Mouse (Mus musculus) kidney, postnatal 4 days (tissue): ENCODE measurements around the gene Rhoa.
A peak's percentile ranks its signal among the peaks of the same experiment; 100 is the strongest.

Experiments used
- DNase-seq, 2 experiments: peaks; one replicate each; pipeline ENCODE4 v3.0.0; 2021; ENCODE audit warnings: mixed read lengths in 2 of 2

Gene Rhoa

DNA sequence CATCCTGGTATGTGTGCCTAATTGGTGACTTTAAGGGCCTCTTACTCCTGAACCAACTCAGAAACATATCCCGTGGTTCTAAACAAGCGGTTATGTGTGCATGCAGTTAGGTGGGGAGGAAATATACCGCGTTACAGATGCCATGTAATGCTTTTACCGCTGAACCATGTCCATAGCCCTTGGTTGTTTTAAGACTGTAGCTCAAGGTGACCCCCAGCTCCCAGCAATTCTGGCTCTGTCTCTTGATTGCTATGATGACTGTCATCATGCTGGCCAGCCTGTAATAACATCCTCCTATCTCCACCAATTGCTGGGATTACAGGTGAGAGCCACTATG is 35.2 kb downstream of the Rhoa start:
- no peak for DNase-seq

DNA sequence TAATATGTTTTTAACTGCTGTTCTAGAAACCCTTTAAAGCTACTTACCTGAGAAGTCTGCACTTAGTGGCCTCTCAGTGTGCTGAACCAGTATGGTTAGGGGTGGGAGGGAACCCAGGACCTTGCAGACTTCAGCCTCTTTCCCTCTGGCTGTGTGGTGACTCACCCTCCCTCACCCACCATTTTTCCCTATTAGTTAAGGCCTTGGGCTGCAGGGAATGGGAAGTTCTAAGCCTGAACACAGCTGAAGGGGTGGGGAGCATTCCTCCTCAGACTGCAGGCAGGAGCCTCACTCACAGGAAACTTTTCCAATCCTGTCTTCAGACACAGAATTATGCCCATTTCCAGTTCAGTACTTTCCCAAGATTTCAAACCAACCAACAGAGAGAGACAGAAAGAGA is 35.9 kb downstream of the Rhoa start:
- DNase-seq: no peak

DNA sequence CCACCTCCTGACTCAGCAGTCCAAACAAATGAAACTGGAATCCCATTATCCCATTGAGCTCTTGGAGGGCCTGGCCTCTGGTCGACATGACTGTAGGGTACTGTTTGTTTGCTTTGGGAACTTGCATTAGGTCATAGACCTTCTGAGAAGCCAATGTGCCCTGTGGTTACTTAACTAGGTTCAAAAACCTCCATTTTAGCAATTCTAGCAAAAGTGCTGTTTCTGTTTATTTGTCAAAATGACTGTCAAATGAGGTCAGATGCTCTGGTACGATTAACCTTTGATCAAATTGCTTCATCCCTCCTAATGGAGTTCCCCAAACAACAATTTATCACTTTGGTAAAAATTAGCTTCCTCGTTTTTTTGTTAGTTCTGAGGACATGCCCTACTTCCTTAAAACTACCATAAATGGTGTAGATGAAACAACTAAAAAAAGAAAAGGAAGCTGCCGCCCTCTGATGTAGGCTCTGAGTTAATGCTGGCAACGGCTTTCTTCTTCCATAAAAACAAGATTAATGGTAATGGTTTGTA is 36.4 kb downstream of the Rhoa start:
- DNase-seq: no peak

DNA sequence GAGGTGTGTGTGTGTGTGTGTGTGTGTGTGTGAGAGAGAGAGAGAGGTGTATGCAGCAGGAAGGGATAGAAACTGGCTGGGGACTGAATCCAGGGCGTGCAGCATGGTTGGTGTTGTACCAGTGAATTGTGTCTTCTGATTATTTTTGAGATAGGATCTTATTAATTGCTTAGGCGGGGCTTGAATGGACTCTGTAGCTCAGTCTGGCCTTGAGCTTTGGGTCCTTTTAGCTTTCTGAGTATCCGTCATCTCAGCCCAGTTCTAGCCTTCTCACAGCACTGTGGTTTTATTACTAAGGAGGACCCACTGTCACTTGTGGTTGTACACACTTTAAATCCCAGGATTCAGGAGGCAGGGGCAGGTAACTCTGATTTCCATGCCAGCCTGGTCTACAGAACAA is 37.4 kb downstream of the Rhoa start:
- no peak for DNase-seq

DNA sequence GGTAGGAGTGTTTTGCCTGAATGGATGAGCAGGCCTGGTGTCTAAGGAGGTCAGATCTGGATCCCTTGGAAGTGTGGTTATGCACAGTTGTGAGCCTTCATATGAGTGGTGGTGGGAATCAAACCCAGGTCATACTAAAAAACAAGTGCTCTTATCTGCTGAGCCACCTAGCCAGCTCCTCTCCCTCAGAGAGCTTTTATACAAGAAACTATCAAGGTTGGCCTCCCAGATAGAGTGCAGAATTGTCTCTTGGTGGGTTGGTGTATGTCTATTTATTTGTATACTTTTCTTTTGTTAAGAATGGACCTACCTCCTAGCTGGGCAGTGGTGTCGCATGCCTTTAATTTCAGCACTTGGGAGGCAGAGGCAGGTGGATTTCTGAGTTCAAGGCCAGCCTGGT is 37.9 kb downstream of the Rhoa start:
- no peak for DNase-seq

DNA sequence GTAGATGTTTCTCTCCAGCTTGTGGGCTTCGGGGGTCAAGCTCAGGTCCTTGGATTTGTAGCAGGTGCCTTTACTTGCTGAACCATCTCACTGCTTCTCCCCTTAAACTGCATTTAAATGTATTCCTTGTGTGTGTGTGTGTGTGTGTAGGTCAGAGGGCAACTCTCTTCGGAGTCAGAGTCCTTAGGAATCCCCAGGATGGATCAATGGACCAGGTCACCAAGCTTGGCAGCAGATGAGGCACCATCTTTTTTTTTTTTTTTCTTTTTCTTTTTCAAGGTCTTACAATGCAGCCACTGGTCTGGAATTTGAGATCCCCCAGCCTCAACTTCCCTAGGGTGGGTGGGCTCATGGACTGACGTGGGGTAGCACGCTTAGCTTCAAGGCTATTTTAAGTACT is 38.5 kb downstream of the Rhoa start:
- DNase-seq: no peak

DNA sequence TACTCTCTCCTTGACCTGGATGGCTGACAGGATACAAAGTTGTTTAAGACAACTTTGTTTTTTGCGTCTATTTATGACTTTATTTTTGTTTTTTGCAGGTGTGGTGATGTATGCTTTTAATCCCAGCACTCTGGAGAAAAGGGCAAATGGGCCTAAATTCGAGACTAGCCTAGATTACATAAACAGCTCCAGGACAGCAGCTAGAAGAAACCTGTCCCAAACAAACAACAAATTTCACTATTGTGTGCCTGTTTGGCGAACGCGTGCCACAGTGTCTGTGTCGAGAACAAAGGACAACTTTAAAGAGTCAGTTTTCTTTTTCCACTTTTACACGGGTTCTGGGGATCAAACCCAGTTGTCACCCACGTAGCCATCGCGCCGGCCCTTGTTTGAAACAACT is 41.1 kb downstream of the Rhoa start:
- no peak for DNase-seq

GRCm38 (mm10) chr9:108347540-108348289 is 41.8 kb downstream of the Rhoa start, which contains the start of gene Usp4:
TSS of gene Usp4 (plus strand) at chr9:108347853.
- DNase-seq: peak; percentile 92 to 96

GRCm38 (mm10) chr9:108348290-108348680 is 42.4 kb downstream of the Rhoa start:
- DNase-seq: no peak

GRCm38 (mm10) chr9:108349727-108350126 is 43.8 kb downstream of the Rhoa start:
- DNase-seq: no peak

DNA sequence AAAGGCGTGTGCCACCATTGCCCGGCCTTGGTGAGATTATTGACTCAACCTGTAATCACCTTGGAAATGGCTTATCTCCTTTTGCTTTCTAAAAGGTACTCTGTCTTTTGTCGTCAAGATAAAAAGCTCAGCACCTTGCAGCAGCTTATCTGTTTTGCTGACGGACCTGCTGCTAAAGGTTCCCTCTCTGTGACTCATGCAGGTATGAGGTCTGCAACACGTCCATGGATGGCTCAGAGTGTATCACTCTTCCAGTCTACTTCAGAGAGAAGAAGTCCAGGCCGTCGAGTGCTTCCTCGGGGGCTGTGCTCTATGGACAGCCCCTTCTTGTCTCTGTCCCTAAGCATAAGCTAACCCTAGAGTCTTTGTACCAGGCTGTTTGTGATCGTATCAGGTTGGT is 72.3 kb downstream of the Rhoa start:
- no peak for DNase-seq

DNA sequence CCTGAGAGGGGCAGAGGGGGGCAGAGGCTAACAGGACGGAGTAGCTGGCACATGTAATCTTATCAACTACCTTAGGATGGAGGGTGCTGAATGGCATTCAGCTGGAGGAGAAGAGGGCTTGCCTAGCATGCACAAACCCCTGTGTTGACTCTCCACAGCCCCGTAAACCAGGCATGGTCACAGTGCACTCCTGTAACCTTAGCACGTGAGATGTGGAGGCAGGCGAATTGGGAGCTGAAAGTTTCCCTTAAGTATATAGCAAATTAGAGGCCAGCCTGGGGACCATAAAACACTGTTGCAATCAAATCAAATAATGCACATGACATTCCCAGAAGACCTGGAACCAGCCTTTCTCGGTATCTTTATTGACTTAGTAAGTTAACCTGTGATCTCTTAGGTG is 72.8 kb downstream of the Rhoa start:
- no peak for DNase-seq

- no peak for DNase-seq
These were observed 73.4 kb downstream of the Rhoa start for GRCm38 (mm10) chr9:108379294-108379693.

DNA sequence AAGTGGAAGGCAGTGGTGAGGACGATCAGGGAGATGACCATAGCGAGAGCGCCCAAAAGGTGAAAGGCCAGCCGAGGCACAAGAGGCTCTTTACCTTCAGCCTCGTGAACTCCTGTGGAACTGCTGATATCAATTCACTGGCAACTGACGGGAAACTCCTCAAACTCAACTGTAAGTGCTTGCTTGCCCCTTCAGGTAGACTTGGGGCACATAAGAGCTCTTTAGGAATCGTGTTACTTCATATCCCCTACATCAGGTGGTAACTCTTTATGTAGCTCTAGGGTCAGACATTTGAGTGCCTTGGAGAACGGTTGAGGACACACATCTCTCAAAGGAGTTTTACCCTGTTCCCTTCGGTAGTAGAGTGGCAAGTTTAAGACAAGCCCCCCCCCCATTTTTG is 75.5 kb downstream of the Rhoa start:
- no peak for DNase-seq

- DNase-seq: peak; percentile 16 to 39
These were observed 79.1 kb downstream of the Rhoa start for GRCm38 (mm10) chr9:108385006-108385405.

DNA sequence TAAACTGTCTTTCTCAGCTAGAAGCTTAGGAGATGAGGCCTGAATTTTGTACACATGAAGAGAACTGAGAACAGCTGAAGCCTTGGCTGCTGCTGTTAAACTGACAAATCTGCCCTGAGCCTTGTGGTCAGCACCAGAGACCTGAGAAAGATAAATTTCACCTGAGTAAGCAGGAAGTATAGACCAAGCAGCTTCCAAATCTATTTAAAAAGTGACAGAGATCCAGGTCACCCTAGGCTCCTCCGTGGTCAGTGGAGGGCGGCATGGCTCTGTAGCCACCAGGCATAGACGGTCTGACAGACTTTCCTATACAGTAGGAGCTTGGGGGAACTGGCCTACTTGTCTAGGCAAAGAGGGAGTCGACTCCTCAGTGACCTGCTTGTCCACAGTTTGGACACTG is 80.9 kb downstream of the Rhoa start:
- DNase-seq: no peak
